Mouse (Mus musculus): ENCODE measurements at regions not wholly inside any gene's neighbourhood (a gene's known extent, or its start where the extent isn't known, plus 50 kb on each side); places are given as distances from the start of the nearest gene placed in this dataset.

GRCm38 (mm10) chr15:51271632-51272312 lies 2612.9 kb upstream of the Gm7489 start:
- no peaks in the 10 kb centered on the region for H3K79me2 ChIP-seq (ENCODE audit: control insufficient read depth, insufficient read depth, low read length, poor library complexity)
- no peaks in the 10 kb centered on the region for H3K9me3 ChIP-seq (replicated peaks; ENCODE audit: insufficient read depth, low read length)
- H3K27me3 ChIP-seq (ENCODE audit: control insufficient read depth in 1 of 2, insufficient read depth in 2 of 2, low read length in 2 of 2): no peaks in the 10 kb centered on the region
- H3K9ac ChIP-seq (ENCODE audit: control insufficient read depth, low read depth, low read length, poor library complexity, severe bottlenecking): no peak overlapping the region
- no peak for TF ChIP-seq ZNF384 (IDR thresholded peaks at IDR 0.05; ENCODE audit: low read depth, low read length)
- TF ChIP-seq SMC3 (IDR thresholded peaks at IDR 0.05; ENCODE audit: low read depth, low read length): no peak
- no peak for TF ChIP-seq MXI1 (IDR thresholded peaks at IDR 0.05; ENCODE audit: low read depth, low read length)
- no peak for TF ChIP-seq TBP (IDR thresholded peaks at IDR 0.05; ENCODE audit: low read depth, low read length)
- no peak for TF ChIP-seq RCOR1 (IDR thresholded peaks at IDR 0.05; ENCODE audit: low read depth, low read length)
- no peak for TF ChIP-seq MYB (IDR thresholded peaks at IDR 0.05; ENCODE audit: low read depth, low read length)
- no peak for TF ChIP-seq USF1 (IDR thresholded peaks at IDR 0.05; ENCODE audit: low read depth, low read length)
- no peak for TF ChIP-seq CHD2 (IDR thresholded peaks at IDR 0.05; ENCODE audit: low read length)
- no peak for TF ChIP-seq TAL1 (IDR thresholded peaks at IDR 0.05; ENCODE audit: low read length)
- TF ChIP-seq ETS1 (IDR thresholded peaks at IDR 0.05; ENCODE audit: low read depth, low read length): no peak
- TF ChIP-seq ZKSCAN1 (IDR thresholded peaks at IDR 0.05; ENCODE audit: low read depth, low read length): no peak
- no peak for TF ChIP-seq RAD21 (IDR thresholded peaks at IDR 0.05; ENCODE audit: low read depth, low read length)
- no peak for TF ChIP-seq GABPA (IDR thresholded peaks at IDR 0.05; ENCODE audit: low read depth, low read length)
- TF ChIP-seq NRF1 (IDR thresholded peaks at IDR 0.05; ENCODE audit: insufficient read depth, low read depth, low read length, poor library complexity, severe bottlenecking): no peak
- TF ChIP-seq POLR2A (IDR thresholded peaks at IDR 0.05; ENCODE audit: control insufficient read depth in 1 of 2, insufficient read depth in 1 of 2, low read depth in 1 of 2, low read length in 2 of 2, poor library complexity in 1 of 2): no peak
- DNase-seq (ENCODE audit: low read depth, low spot score): no peak
- H3K27ac ChIP-seq (ENCODE audit: control insufficient read depth, low read depth, low read length): no peak overlapping the region
- H3K36me3 ChIP-seq (ENCODE audit: control insufficient read depth in 1 of 2, insufficient read depth in 2 of 2, low read length in 2 of 2): no peaks in the 10 kb centered on the region
- no peak overlapping the region for H3K4me3 ChIP-seq (ENCODE audit: control insufficient read depth in 1 of 2, insufficient read depth in 1 of 2, low read depth in 2 of 2, low read length in 2 of 2)
- H3K4me1 ChIP-seq (ENCODE audit: control insufficient read depth in 1 of 2, insufficient read depth in 2 of 2, low read length in 2 of 2): 0 out of 4 replicates have a peak, but pooled peaks cover 0 to 3% of the 10 kb centered on the region in 2 experiments

GRCm38 (mm10) chr15:51285334-51285733 lies 2599.4 kb upstream of the Gm7489 start:
- no peak for DNase-seq (ENCODE audit: low read depth, low spot score)
- no peak overlapping the region for H3K27ac ChIP-seq (ENCODE audit: control insufficient read depth, low read depth, low read length)
- no peak overlapping the region for H3K9ac ChIP-seq (ENCODE audit: control insufficient read depth, low read depth, low read length, poor library complexity, severe bottlenecking)

More at GRCm38 (mm10) chr15:51285334-51285733, 2599.4 kb upstream of the Gm7489 start:
- Histone ChIP-seq H3K9me3 (replicated peaks; ENCODE audit: insufficient read depth, low read length) (no peaks in the 10 kb centered on the region), H3K4me3 (ENCODE audit: control insufficient read depth in 1 of 2, insufficient read depth in 1 of 2, low read depth in 2 of 2, low read length in 2 of 2) (no peak overlapping the region), H3K36me3 (ENCODE audit: control insufficient read depth in 1 of 2, insufficient read depth in 2 of 2, low read length in 2 of 2) (no peaks in the 10 kb centered on the region), H3K79me2 (ENCODE audit: control insufficient read depth, insufficient read depth, low read length, poor library complexity) (no peaks in the 10 kb centered on the region), H3K4me1 (ENCODE audit: control insufficient read depth in 1 of 2, insufficient read depth in 2 of 2, low read length in 2 of 2) (no peaks in the 10 kb centered on the region), H3K27me3 (ENCODE audit: control insufficient read depth in 1 of 2, insufficient read depth in 2 of 2, low read length in 2 of 2) (no peaks in the 10 kb centered on the region)
- no peak for TF ChIP-seq MYC (IDR thresholded peaks at IDR 0.05; ENCODE audit: low read depth, low read length)
- no peak for TF ChIP-seq ETS1 (IDR thresholded peaks at IDR 0.05; ENCODE audit: low read depth, low read length)
